Mouse (Mus musculus) Muller cell, postnatal 12 days (primary cell): Measurements from ENCODE around the gene Slc25a51.
"Not testable (repeated sequence)": the region's sequence is repeated elsewhere in the genome, so short reads cannot be mapped to it uniquely, and the experiment has no call there.

ENCODE experiments used
- DNase-seq: peaks from one replicate; pipeline ENCODE4 v3.0.0-alpha.2; 2015; ENCODE audit errors: inconsistent ontology term

Slc25a51 gene

GRCm38 (mm10) chr4:45399421-45400210 is 8.9 kb downstream of the Slc25a51 start:
- no peak for DNase-seq

DNA sequence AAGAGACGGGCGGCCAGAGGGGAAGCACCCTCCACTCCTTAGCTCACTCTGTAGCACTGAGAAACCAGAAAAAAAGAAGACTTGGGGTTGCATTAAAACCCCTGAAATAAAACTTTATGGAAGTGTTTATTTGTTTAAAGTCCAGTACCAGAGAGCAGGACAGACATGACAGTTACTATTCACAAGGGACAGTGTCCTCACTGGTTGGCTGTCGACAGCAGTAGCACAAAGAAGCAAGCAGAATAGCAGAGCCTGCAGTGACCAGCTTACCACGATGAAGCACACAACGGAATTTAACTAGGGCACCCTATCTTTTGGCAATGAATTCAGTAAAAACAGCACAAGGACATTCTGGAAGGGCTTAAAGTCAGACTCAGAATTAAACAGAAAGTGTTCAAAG is 10.3 kb downstream of the Slc25a51 start:
- DNase-seq, result not testable (repeated sequence)

DNA sequence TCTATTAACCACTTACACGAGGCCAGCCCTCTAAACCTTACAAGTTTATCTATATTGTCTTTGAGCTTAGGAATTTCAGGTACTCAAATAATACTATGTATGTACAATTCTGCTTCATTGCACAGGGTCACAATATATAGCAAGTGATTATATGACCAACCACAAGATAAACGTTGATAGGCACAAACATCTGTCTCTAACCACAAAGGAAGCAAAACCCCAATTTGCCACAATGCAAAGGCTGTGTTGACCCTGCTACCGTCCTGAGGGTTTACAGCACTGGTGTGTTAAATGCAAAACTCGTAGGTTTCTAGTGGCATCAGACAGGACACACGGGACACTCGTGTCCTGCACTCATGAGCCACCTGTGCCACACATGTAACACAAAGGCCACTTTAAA is 12.4 kb downstream of the Slc25a51 start:
- DNase-seq, result not testable (repeated sequence)

- no peak for DNase-seq
Observed at GRCm38 (mm10) chr4:45393658-45394057, 14.9 kb downstream of the Slc25a51 start.

GRCm38 (mm10) chr4:45392994-45393393 is 15.6 kb downstream of the Slc25a51 start:
- DNase-seq, result no peak

- DNase-seq, result no peak
Observed at GRCm38 (mm10) chr4:45392572-45392971, 16.0 kb downstream of the Slc25a51 start.

GRCm38 (mm10) chr4:45392099-45392498 is 16.5 kb downstream of the Slc25a51 start:
- DNase-seq, result no peak

GRCm38 (mm10) chr4:45387296-45387695 is 21.3 kb downstream of the Slc25a51 start:
- DNase-seq, result not testable (repeated sequence)

- not testable (repeated sequence) for DNase-seq
Observed at GRCm38 (mm10) chr4:45382133-45382532, 26.4 kb downstream of the Slc25a51 start.

DNA sequence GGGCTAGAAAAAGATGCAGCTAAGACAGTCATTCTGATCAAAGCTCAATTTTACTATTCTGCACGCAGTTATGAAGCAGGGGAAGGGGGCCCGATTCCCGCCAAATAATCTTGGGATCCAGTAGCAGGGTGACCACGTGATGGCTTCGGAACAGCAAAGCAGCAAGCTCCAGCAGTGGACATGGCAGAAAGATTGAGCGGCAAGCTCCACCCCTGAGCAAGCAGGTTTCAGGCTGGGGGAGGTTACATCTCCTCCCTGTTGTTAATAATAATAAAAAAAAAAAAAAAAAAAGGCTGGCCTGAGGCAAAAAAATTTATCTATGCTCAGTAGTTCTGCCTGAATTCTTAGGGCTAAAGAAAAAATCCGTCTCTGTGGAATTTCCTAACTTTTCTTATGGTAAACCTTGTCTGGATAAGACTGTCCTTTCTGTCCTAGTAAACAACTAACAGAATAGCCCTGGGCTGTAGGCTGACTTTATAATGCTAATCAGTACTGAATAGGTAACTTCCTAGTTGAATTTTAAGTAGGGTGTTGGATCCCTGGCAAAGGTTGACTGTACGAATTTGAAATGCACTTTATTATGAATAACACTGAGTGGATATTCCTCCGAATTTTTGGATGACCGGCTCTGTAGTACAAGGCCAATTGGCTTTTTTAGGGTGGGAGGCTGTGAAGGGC is 27.5 kb downstream of the Slc25a51 start:
- not testable (repeated sequence) for DNase-seq

GRCm38 (mm10) chr4:45376573-45376972 is 32.0 kb downstream of the Slc25a51 start:
- no peak for DNase-seq

GRCm38 (mm10) chr4:45374879-45375278 is 33.7 kb downstream of the Slc25a51 start:
- DNase-seq, result no peak

DNA sequence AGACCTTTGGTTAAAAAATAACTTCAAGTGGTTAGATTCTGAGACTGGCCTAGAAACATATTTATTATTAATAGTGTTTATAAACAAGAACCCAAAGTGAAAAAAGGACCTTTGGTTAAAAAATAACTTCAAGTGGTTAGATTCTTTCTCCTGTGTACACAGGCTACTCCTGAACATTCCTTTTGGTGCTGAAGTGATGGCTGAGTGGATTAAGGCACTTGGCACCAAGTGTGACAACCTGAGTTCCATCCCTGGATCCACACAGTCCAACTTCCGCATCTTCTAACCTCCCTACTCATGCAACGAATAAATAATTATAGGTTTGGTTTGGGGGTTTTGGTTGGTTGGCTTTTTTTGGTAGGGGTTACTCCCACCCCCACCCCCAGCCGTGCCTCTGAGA is 37.3 kb downstream of the Slc25a51 start:
- DNase-seq, result no peak

GRCm38 (mm10) chr4:45356653-45357052 is 51.9 kb downstream of the Slc25a51 start:
- DNase-seq, result no peak
